Mouse (Mus musculus) large intestine, adult 2 months (tissue): ENCODE results near the gene E130308A19Rik. TPM values are rescaled to one million over a fixed set of nuclear protein-coding genes. Genes with fewer than 3 reads are reported as not detected.

Experiments used
- DNase-seq: peaks from one replicate; pipeline ENCODE4 v3.0.0-alpha.2; 2012; ENCODE audit warnings: low read depth, low spot score
- WGBS: fragments of 180-500 bp; shearing (Covaris S2); methylation state at CpG from one replicate; pipeline ENCODE4 v1.1.7; 2018; 5-methylcytosine and 5-hydroxymethylcytosine counted together
- polyA plus RNA-seq: library from polyadenylated mRNA; depleted of rRNA; stranded (reverse); fragments of >200 nt; gene quantifications from 2 replicates; pipeline ENCODE4 v1.2.3, GENCODE M21; 2012

E130308A19Rik gene
- polyA plus RNA-seq, 1 experiment, result 2.7 TPM

DNA sequence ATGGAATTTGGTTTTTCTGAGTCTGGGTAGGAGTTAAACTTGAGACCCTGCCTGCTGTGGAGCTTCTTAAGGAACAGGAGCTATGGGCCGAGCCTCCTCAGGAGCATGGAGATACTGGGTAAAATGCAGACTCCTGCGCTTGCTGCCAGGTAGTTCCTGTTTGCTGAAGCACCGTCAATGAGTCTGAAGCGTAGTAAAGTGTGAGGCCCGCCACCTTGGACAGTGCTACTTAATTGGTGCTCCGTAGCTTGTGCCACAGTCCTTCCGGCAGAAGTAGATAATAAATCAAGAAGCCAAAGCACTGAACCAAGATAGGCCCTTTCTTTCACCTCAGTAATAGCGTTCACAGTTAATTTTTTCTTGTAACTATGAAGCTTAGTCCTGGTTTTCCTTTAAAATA is 92.5 kb downstream of the E130308A19Rik start:
- WGBS, result 36% methylated on average over 8 of the region's 8 CpGs
- DNase-seq, result no peak

DNA sequence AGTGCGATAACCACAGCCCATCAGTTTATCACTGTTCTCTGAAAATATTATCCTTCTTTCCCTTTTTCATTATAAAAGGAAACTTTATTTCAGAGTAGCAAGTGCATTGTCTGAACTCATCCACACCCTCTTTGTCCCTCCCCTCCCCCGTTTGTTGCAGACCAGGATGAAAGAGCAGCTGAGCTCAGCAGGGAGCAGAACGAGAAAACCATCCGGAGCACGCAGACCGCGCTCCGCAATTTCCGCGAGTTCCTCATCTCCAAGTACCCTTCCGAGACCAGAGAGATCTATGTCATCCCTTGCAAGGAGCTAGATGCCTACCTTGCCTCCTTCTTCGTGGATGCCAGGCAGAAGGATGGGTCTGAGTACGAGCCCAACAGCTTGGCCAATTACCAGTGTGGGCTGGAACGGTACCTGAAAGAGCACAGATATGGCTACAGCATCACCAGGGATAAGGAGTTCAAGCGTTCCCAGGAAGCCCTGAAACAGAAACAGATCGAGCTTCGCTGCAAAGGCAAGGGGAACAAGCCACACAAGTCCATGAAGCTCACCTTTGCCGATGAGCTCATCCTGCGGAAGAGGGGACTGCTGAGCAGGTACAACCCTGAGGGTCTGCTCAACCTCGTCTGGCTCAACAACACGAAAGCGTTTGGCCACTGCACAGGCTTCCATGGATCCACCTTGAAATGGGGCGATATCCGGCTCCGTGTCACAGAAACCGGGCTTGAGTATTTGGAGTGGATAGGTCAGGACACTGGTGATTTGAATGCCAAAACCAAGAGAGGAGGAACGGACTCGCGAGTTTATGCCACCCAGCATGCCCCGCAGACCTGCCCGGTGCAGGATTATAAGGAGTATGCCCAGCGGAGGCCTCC is 93.7 kb downstream of the E130308A19Rik start:
- WGBS, result 96% methylated on average over 32 of the region's 32 CpGs

DNA sequence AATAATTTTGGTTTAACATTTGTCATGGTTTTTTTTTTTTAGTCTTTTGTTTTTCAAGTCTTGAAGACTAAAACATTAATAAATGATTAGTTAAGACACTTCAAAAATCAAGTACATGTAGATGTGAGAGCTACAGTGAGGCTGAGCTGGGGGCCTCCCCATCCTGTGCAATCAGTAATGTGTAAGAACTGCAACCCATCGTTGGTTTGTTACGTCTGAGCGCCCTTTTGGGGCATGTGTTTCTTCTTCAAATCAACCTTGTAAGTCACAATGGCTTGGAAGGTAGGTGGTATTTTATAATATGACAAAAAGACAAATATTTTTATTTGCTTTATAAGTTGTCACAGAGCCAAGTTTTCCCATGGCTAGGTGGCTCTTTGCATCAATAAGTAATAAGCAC is 95.8 kb downstream of the E130308A19Rik start:
- 95% methylated on average over 3 of the region's 3 CpGs for WGBS
- DNase-seq, result no peak

More for the DNA sequence above, 93.7 kb downstream of the E130308A19Rik start:
- DNase-seq, result no peak

DNA sequence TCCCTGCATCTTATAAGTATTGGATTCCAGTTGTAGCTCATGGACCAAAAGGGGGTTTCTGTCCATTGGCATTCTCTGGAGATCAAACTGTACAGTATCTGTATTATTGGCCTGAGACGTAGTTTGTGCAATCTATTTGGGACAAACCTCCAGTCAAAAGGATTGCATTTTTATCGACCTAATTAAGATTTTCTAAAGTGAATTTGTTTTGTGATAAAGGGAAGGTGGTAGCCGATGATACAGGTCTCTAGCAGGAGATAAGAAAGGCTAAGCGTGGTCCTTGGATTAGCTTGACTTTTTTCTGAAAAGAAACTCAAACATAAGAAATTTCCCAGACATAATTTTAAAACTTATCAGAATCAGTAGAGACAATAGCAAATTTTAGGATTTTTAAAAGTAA is 99.6 kb downstream of the E130308A19Rik start:
- WGBS, result 88% methylated on average over 4 of the region's 4 CpGs
- DNase-seq, result no peak

DNA sequence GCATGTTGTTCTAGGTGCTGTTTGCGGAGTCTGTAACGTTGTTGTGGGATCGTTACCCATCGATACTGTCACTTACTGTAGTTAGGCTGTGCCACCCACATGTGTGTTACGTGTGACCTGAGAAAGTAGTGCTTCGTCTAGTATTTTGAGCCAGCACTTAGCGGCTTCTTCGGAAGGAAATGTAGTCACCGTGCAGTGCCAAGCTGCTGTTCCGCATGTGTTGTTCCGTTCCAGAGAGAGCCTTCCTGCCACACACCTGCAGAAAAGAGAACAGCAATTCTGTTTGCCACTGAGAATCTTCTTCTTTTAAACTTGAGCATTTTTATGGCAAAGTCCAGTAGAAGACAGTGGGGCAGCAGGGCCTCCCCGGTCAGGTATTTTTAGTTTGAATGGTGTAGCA is 100.5 kb downstream of the E130308A19Rik start:
- WGBS, result 88% methylated on average over 12 of the region's 12 CpGs
- no peak for DNase-seq

DNA sequence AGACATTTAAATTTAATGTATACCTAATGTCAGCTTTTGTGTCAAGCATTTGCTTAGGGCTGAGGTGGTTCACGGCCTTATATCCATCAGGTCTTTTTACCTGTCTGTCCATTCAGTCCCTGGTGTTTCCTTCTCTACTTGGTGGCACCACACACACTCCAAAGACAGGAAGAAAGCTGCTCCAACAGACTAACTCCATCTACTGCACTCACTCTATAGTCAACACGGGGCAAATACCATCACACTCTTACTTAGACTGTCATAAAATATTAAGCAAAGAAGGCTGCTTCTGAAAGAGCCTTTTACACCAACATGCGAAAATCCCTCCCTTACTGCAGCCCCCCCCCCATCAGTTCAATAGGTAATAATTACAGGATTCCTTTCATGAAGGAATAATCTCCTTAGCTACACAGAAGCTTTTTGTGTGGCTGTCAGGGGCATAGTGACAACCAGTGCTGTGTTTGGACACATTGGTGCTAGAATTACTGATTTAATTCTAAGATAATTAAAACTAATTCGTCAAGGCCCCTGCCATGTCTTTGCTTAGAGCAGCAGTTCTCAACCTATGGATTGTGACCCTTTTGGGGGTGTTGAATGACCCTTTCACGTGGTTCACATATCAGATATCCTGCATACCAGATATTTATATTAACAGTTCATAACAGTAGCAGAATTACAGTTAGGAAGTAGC is 101.3 kb downstream of the E130308A19Rik start:
- 70% methylated on average over 5 of the region's 5 CpGs for WGBS
- no peak for DNase-seq

DNA sequence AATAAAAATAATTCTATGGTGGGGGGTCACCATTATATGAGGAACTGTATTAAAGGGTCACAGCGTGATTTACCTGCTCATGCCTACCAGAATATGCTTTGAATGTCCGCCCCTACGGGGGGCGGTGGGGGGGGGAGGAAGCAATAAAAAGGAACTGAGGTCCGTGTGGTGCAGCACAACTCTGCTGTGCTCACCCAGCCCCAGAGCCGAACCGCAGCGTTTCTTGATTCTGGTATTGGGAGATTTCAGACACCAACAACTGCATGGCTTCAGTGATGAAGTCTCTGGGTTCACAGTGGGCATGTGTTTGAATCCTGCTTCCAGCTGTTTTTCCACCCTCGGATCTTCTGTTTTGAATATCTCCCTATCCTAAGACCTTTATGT is 101.9 kb downstream of the E130308A19Rik start:
- 68% methylated on average over 9 of the region's 9 CpGs for WGBS
- DNase-seq, result no peak

DNA sequence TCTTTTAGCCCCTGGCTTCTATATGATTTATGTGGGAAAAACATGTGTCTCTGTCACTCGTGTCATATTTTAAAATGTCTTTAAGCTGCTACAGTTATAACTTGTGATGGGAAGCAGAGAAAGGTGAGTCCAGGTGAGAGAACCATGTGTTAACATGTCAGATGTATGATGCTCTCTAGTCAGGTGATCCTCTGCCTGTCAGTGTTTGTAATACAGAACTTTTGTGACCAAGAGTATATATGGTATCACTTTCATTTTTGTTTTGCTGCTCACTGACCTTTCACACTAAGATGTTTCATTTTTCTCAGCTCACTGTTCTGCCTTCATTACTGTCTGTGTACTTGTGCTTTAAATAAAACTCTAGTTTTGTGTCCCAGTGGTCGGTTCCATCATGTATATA is 102.8 kb downstream of the E130308A19Rik start:
- 56% methylated on average over 2 of the region's 2 CpGs for WGBS
- no peak for DNase-seq

DNA sequence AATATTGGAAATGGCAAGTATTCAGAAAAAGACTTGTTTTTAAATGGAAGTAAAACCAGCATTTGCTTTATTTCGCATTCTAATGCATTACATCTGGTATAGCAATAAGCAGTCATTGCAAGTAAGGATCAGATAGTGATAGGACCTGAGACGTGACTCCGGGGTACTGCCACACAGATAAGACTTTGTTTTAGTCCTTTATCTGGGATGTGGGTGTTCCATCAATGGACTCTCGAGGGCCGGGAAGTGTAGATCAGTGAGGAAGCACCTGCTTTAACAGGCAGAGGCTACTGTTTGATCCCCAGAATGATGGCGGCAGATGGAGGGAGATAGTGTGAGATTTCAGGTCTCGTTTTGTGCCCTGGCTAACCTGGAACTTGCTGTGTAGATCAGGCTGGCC is 105.5 kb downstream of the E130308A19Rik start:
- no peak for DNase-seq
- WGBS, result 95% methylated on average over 7 of the region's 7 CpGs

DNA sequence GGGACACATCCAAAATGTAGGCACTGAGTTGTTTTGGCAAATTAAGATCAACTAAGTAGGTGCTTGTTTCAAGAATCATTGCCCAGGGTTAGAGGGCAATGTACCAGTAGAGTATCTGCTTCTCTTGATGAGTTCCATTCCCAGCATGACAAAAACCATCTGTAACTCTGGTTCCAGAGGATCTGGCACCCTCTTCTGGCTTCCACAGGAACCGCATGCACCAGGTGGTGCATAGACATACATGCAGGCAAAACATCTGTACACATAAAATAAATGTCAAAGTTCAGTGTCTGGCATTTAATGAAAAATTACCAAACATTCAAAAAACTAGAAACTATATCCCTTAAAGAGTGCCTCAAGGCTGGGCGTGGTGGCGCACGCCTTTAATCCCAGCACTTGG is 113.3 kb downstream of the E130308A19Rik start:
- no peak for DNase-seq

DNA sequence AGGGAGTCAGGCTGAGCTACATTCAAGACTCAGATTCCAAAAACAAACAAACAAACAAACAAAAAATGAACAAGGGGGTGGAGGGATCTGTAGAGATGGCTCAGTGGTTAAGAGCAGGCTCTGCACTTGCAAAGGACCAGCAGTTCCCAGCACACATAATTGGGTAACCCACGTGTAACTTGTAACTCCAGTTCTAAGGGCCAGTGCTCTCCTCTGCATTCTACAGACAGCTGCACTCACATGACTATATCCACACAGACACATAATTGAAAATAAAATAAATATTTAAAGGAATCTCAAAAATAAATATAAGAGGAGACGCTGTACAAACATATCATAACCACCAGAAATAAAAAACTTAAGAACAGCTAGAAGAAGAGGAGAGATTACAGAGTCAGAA is 113.9 kb downstream of the E130308A19Rik start:
- no peak for DNase-seq
- 57% methylated on average over 2 of the region's 2 CpGs for WGBS

More for the DNA sequence above, 113.3 kb downstream of the E130308A19Rik start:
- WGBS, result 97% methylated on average over 4 of the region's 4 CpGs

DNA sequence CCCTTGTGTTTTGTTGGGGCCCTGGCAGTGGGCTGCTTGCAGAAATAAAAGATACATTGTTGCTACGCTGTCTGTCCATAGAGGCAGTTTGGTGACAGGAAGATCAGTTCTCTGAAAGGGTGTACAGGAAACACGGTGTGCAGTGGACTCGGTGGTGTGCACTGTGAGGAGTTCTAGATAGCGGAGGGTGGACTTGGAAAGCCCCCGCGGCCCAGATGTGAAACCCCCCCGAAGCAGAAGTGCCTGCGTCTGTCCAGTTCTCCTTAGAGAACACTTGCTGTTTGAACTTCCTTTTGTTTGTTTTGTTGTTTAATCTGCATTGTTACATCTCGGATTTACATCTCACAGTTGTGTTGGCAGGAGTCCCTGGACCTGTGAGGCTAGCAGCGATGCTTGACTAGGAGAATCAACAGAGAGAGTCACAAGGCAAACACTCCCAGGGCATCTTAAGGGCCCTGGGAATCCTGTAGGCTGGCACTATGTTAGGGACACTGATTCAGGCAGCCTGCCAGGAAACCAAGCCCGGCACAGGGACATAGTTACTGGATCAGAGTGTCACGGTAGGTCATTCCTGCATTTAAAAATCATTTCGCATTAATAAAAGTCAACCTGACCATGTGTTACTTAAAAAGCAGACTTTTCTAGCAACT is 127.6 kb downstream of the E130308A19Rik start:
- no peak for DNase-seq
- WGBS, result 66% methylated on average over 13 of the region's 13 CpGs

DNA sequence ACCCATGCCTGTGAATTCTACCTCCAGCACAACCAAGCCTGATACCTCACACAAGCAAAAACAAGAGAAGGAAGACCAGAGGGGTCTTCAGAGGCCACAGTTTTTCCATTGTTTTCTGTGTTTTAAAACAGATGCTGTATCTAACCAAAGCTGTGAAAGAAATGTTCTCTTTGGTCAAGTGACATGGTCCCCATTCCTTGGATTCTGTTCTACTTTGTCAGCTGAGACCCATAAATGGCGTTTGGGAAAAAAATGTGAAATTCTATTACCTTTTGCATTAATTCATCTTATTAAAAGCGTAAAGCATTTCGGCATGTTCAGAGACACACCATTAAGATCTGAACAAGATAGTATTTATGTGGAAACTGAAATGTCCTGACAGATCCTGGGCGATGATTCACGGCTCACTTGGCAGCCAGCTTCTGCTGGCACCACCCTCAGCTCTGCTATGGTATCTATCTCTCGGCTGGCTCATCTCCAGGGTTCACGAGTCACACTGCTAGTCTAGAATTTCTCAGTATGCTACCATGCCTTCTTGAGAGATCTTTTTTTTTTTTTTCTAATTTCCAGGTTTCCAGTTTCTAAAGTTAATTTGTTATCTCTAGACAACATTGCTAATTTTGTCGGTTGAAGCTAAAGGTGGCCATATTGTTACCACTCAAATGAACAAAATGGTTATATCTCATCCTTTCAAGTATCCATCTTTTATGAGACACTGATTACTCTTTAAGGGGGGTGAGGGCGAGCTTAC is 130.5 kb downstream of the E130308A19Rik start:
- no peak for DNase-seq
- WGBS, result 77% methylated on average over 9 of the region's 9 CpGs

DNA sequence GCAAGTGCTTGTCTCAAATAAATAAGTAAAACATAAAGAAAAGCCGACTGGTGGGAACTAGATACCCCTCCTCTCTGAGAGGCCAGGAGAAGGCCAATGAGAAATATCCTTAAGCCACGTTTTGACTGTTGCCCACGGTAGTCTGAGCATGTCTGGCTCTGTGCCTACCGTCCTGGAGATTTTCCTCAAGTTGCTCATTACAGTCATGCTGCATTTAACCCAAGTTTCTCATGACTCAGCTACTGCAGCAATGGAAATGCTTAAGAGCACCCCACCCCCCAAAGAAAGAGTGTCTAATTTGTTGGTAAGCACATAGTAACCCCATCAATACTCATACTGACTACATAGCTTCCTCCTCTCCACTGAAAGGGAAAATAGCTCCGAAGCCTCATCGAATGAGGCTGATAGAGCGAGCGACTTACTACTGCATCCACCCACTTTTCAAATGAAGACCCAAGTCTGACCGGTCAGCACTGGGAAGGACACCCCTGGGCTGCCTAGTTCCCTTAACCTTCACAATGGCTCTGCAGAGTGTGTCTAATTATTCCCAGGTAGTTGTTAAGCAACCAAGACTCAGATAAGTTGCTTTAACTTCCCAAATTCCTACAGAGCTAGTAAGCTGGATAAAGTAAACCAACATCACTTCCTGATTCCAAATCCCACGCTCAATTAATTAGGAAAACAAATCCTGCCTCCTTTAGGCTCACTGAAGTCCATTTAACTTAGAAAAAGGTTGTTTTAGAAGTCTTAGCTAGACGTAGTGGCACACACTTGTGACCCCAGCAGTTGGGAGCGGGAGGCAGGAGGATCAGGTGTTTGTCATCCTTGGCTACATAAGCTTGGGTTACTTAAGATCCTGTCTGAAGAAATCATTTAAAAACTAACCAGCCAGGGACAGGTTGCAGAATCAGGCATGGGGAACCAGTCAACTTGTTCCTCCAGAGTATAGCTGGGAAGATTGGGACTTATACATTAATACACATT is 131.7 kb downstream of the E130308A19Rik start:
- DNase-seq, result no peak
- 83% methylated on average over 12 of the region's 12 CpGs for WGBS

DNA sequence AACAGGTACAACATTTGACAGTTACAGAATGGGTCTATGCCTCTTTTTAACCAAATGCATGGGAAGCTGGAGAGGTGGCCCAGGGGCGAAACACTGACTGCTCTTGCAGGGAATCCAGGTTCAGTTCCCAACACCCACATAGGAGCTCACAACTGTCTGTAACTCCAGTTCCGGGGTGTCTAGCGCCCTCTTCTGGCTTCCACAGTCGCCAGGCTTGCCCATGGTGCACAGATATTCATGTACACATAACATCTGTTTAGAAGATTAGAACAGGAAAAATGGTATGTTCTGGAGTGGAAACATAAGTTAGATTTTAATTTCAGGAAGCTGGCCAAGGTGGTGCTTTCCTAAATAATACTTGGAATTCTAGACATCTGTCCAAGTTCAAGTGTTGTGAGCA is 134.0 kb downstream of the E130308A19Rik start:
- no peak for DNase-seq
- 82% methylated on average over 4 of the region's 4 CpGs for WGBS

DNA sequence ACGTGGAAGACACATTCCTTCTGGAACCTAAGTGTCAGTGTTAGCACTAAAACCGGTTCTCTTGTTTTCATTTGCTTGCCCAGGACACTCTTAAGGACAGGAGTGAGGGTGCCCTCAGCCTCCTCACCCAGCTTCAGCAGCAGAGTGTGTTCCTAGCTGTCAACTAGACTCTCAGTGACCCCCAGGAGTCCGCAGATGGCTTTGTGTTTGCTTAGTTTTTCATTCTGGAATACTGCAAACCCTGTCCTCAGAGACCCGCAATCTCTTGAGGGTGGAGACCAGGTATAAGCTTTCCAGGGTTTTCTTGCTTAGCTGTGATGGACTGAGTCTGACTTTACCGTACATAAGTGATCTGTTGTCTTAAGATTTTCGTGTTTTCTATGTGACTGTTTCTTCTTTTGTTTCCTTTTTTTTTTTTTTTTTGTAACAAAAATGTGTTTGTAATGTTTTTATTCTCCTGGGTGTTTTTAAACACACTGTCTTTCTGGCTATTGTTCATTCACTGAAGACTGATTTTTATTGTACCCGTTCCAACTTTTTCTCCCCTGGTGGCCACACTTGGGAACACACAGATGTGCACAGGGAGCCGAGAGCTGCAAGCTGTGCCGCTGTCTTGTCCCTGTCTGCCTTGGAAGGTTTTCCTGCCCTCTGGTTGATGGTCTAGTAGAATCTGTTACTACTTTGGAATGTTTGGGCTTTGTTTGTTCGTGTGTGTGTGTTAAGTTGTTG is 134.8 kb downstream of the E130308A19Rik start:
- no peak for DNase-seq

DNA sequence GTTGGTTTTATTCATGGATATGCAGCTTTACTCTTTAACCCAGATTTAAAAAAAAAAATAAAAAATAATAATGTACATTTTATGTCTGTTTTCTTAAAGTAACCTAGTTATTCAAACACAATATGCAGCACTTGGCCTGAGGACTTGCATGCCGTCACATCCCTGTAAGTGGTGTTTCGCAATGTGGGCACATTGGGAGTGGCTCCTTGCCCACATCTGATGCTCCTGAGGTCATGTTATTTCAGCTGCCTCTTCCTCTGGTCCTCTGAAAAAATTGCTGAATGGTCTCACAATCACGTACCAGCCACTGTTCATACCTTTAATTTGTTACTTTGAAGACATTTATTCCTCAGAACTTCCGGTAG is 135.3 kb downstream of the E130308A19Rik start:
- 37% methylated on average over 4 of the region's 4 CpGs for WGBS
- no peak for DNase-seq

More for the DNA sequence above, 134.8 kb downstream of the E130308A19Rik start:
- 35% methylated on average over 10 of the region's 10 CpGs for WGBS

DNA sequence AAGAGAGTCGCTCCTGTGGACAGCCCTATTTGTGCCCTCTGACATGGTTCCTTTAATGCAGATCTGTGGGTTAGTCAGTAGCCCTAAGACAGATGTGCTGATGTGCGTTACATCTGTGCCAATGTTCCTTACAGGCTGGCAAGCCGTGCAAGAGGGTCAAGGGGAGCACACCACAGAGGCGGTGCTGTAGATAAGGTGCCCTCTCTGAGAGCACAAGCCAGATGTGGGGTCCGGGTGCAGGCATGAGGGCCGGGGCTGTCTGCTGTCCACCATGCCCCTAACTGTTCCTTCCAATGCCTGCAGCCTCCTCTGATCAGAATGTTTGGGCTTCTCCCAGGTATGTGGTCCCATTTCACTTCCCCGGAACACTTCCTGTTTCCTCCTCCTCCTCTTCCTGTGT is 138.9 kb downstream of the E130308A19Rik start:
- DNase-seq, result no peak
- 71% methylated on average over 7 of the region's 7 CpGs for WGBS
